Mouse (Mus musculus): ENCODE results near the gene Asap3.

Gene Asap3

GRCm38 (mm10) chr4:136180408-136181330 is 25.5 kb upstream of the Asap3 start:
- peak; percentile 91 for DNase-seq (ENCODE audit: low read depth, low spot score)

- DNase-seq (ENCODE audit: low read depth, low spot score): peak; percentile 32
Observed at GRCm38 (mm10) chr4:136181367-136181766, 24.8 kb upstream of the Asap3 start.

DNA sequence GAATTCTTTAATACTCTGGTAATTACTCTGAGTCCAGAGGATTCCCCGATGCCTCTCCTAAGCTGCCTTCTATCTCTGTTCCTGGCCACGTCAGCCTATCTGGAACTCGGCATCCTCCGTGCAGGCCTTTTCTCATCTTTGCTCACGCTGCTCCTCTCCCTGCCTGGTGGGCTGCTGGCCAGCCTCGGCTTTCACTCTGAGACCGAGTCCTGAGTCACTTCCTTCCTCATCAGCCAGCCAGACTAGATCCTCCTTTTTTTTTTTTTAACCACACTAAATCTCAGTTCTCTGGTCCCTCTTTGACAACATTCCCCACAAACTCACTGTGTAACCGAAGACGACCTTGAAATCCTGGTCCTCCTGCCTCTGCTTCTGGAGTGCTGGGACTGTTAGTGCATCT is 20.8 kb upstream of the Asap3 start:
- peak; percentile 66 for DNase-seq (ENCODE audit: low read depth, low spot score)

DNA sequence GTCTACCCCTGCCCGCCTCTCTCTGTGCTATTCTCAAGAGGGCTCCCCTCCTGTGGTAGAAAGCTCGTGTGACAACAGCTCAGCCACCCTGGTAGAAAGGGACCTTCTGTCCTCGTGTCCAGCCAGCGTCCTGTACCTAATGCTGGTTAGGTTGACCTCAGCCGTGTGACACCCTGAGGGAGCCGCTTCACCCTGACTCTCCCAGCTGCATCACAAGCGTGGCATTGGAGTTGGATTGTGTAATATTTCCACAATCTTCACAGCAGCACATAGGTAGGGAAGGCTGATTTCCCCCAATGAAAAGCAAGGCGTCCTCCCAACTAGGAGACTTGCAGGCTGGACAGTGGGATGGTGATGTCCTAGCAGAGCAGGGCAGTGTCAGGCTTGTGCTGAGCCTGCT is 19.9 kb upstream of the Asap3 start:
- DNase-seq (ENCODE audit: low read depth, low spot score): no peak

DNA sequence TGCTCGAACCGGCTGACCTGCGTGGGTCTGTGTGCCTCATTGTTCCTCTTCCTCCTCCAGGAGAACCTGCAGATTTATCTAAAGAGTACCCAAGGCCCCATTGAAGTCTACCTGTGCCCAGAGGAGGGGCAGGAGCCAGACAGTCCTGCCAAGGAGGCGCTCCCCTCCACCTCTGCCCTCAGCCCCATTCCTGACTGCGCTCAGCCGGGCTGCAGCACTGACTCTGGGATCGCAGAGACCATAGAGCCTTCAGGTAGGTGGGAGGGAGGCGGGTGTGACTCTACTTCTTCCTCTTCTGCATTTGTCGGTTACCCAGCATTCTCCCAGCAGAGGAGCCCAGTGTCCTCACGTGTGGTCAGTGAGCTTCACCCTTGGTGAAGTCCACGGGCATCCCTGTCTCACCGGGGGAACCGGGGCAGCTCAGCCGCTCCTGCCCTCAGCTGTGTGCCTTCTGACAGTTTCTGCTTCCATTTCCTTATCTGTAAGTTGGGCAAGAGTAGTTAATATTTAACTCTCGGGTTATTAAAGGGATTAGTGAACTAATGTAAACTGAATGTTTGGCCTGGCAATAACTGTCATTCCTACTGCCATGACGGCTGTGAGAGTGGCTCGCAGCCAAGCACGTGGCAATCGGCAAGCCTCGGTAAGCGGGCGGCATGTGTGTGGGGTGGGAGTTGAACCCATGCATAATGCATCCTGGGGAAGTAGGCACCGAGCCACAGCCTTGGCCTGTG is 19.3 kb upstream of the Asap3 start:
- DNase-seq (ENCODE audit: low read depth, low spot score): no peak

DNA sequence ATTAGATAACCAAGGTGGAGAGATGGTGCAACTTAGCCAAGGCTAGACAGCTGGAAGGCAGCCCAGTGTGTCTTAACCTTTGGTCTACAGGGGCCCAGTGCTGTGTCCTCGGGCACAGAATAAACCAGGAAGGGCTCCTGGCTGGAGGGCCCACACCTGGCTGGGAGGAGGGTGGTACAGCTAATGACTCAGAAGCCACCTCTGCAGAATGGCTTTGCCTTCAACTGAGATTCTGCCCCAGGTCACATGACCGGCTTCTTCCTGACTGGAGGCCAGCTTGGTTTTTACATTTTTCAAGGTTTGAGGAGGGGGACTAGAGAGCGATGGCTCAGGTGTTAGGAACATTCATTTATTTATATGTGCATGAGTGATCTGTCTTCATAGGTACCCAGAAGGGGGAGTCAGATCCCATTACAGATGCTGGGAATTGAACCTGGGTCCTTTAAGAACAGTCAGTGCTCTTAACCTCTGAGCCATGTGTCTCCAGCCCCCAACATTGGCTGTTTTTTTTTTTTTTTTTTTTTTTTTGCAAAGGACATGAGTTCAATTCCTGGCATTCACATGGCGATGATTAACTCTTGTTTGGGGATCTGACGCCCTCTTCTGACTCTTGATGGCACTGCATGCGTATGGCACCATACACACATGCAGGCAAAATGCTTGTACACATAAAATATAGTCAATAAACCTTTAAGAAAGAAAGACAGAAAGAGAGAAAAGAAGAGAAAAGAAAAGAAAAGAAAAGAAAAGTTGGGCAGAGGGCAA is 17.0 kb upstream of the Asap3 start:
- no peak for DNase-seq (ENCODE audit: low read depth, low spot score)

DNA sequence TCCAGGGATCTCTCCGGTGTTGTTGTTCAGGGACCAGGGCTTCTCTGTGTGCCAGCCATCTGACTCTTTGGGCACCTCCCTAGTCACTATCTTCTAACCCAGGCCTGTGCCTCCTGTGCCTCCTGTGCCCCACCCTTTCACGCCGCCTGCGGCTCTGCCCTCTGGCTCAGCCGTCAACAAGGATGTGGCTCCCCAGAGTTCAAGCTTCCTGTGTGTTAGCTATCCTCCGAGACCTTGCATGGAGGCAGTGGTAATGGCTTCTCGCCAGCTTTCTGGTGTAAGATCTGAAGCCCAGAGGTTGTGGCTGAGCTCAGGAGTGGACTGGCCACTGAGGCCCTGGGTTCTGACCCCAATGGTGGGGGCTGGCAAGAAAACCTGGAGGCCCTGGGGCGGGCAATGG is 16.3 kb upstream of the Asap3 start:
- no peak for DNase-seq (ENCODE audit: low read depth, low spot score)

- DNase-seq (ENCODE audit: low read depth, low spot score): no peak
Observed at GRCm38 (mm10) chr4:136193571-136193970, 12.6 kb upstream of the Asap3 start.

GRCm38 (mm10) chr4:136195029-136195428 is 11.1 kb upstream of the Asap3 start:
- no peak for DNase-seq (ENCODE audit: low read depth, low spot score)

DNA sequence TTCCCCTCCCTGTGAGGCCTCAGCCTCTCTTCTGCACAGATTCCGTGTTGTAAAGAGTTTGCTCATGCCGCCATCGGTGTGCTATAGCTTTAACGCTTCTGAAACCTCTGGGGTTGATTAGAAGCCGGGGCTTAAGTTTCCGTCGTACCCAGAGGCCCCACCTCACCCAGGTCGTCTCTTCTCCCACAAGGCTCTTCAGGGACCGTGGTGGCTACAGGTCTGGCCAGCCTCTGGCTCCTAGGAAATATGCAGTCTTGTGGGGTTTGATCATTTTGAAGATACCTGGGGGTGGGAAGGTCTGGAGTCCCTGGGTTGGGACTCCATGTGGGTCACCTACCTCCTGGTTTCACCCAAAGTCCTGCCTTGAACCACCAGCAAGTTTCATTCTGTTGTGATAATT is 10.5 kb upstream of the Asap3 start:
- no peak for DNase-seq (ENCODE audit: low read depth, low spot score)

DNA sequence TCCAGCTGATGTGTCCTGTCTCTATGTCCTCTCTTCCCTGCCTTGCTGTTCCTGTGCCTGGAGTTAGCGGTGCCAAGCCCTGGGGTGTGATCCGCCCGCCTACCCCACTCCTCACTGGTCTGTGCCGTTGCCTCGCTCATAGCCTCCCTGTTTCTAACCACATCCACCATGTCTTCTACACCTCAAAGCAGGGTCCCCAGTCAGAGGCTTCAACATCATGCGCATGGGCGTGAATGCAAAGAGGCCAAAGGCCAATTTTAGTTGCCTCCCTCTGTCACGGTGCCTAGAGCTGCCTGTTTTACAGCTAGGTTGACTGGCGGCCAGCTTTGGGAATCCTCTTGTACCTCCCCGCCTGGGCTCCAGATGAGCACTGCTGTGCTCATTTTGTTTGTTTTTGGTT is 10.0 kb upstream of the Asap3 start:
- DNase-seq (ENCODE audit: low read depth, low spot score): no peak

DNA sequence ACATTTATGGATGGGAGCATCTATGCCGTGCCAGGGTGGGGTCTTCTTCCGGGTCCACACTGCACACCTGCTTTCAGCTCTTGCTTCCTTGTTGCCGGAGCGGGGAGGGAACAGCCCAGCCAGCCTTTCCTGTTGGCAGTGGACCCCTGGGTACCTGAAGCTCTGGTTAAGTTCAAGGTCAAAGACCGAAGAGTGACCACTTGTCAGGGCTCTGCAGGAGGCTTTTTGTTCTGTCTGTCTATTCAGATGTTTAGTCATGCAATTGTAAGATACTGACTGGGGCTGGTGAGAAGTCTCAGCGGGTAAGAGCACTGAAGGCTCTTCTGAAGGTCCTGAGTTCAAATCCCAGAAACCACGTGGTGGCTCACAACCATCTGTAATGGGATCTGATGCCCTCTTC is 7.3 kb upstream of the Asap3 start:
- no peak for DNase-seq (ENCODE audit: low read depth, low spot score)

DNA sequence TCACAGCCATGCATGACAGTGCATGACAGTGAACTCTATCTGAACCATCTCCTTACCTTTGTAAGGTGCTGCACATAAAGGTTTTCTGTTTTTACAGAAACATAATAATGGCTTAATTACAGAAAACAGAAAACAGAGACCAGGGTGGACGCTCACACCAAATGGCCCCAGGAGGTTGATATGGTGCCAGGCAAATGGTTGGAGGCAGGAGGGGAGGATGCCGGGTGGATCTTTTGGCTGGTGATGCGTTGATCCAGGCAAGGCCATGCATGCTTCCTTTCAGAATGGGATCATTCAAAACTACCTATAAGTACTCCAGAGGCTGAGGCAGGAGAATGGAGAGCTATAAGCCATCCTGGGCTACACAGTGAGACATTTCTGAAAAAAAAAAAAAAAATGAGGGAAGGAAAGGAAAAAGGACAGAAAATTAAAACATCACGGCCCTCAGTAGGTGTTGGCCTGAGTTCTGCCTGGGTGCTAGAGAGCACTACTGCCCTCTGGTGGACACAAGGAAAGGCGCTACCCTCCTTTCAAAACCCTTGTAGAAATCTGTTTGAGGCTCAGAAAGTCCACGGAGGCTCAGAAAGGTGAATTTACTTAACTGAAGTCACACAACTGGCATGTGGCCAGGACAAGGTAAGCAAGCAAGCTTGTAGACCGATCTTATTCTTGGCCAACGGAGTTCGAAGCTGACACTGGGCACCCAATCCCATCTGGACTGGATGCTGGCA is 6.4 kb upstream of the Asap3 start:
- peak; percentile 76 for DNase-seq (ENCODE audit: low read depth, low spot score)

GRCm38 (mm10) chr4:136202509-136202908 is 3.7 kb upstream of the Asap3 start:
- DNase-seq (ENCODE audit: low read depth, low spot score): peak; percentile 69

- DNase-seq (ENCODE audit: low read depth, low spot score): no peak
Observed at GRCm38 (mm10) chr4:136204775-136205174, 1.4 kb upstream of the Asap3 start.

DNA sequence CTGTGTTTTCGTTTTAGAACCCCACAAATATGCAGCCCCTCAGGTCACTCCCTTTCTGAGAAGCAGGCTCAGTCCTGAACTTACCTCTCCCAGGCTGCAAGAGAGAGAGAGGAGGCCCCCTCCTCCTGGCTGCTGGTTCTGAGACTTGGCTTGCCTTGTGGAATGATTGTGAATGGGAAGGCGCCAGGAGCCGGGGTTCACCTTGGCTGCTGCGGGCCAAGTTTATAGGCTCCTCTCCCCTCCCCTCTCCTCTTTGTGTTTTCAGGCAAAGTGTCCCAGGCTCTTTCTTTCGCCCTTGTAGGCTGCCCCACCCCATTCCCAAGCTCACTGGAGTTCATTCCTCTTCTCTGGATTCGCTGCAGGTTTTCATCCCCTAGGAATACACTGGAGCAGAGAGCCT is 778 bp downstream of the Asap3 start:
- DNase-seq (ENCODE audit: low read depth, low spot score): no peak

DNA sequence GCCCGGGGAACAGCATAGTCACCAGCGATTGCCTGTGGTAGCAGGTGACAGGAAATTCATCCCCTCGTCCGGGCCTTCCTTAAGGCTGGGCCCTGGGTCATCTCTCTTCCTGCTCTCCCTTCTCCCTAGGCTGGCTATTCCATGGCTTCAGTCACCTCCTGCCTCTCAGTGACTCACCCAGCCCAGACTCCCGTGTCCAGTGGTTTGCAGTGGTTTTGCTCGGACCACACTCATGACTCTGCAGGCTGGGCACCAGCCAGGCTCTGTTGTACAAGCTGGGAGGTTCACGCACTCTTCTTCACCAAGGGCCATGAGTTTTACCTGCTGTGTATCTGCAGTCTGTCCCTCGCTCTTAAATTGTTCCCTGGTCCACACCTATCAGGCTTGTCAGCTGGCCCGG is 4.8 kb downstream of the Asap3 start:
- no peak for DNase-seq (ENCODE audit: low read depth, low spot score)

- DNase-seq (ENCODE audit: low read depth, low spot score): no peak
Observed at GRCm38 (mm10) chr4:136213629-136214028, 7.5 kb downstream of the Asap3 start.

DNA sequence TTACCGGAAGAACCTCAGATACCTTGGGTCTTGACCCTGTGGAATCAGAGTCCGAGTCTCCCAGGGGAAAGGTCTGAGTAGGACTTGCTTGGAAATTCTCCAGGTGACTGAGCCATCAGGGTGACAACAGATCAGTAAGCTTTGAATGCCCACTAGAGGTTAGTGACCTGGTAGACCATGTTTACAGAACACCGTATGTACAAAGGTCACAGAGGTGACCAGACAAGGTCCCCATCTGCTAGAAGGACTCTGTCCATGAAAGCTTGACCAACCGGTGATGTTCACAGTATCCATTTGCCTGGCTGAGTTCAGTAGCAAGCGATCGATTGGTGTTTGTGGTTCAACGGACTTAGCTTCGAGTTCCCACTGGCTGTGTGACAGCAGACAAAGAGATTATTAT is 8.7 kb downstream of the Asap3 start:
- no peak for DNase-seq (ENCODE audit: low read depth, low spot score)

DNA sequence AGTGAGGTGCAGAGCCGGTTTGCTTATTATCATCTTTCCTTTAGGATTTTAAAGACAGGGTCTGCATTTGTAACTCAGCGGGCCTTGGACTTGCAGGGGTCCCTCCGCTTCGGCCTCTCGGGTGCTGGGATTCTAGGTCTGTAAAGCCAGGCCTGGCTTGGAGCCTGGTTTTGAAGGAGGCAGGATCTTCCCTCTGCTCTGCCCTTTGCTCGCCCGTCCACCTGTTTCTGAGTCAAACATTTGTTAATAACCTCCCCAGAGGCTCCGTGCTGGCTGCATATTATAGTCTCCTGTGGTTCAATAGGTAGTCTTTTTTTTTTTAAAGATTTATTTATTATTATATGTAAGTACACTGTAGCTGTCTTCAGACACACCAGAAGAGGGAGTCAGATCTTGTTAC is 9.4 kb downstream of the Asap3 start:
- DNase-seq (ENCODE audit: low read depth, low spot score): no peak

- no peak for DNase-seq (ENCODE audit: low read depth, low spot score)
Observed at GRCm38 (mm10) chr4:136217063-136217462, 10.9 kb downstream of the Asap3 start.
